Mouse (Mus musculus): ENCODE data around the gene Utp11.

GRCm38 (mm10) chr4:124738783-124739182 lies 45.4 kb upstream of the Utp11 start:
- TF ChIP-seq CTCF (IDR thresholded peaks at IDR 0.05; ENCODE audit: extremely low read depth, insufficient read length, insufficient replicate concordance, low read depth, low read length), result no peak
- no peak for TF ChIP-seq POLR2A (IDR thresholded peaks at IDR 0.05; ENCODE audit: low read depth, low read length)
